In the genomic region with DNA sequence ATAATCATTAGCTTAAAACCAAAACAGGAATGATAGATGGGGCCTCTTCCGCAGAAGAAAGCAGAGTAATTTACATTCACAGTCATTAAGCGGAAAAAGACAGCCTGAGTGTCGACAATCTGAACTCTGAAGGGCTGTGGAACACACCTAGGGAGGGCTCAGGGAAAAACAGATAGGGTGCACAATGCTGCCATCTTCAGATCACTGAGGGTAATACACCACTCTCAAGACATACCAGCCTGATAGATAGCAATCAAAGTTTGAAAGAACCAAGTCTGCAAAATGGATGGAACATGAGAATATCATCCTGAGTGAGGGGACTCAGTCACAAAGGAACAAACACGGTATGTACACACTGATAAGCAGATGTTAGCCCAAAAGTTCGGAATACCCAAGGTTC, we compare ENCODE assay signal across 8 mouse cellular contexts.
A peak's percentile ranks its signal among the peaks of the same experiment; 100 is the strongest.
DNase-seq lines count a peak whose midpoint lies in the region; TF ChIP-seq lines count a peak whose summit lies in the region.

No protein-coding gene starts in this region.

- no peaks in the 10 kb centered on the region for H3K4me1 ChIP-seq in cortical plate, adult 2 months (ENCODE audit: control insufficient read depth, insufficient read depth, low read length)
- H3K4me1 ChIP-seq in lung, adult 2 months (ENCODE audit: control insufficient read depth, insufficient read depth, low read length), result no peaks in the 10 kb centered on the region

- DNase-seq in 416B (ENCODE audit: low read depth) (peak; percentile 70), MEL-GATA-1-ER (ENCODE audit: extremely low read depth, low read depth) (peak; percentile 25)
- peak; percentile 52 for DNase-seq in heart, postnatal 4 days
- DNase-seq in large intestine, adult 2 months (ENCODE audit: low read depth, low spot score), result peak; percentile 8
- DNase-seq in lung, adult 2 months, result no peak
- DNase-seq in retina, postnatal 7 days (ENCODE audit: low read depth, low spot score), result peak; percentile 62
- no peak for DNase-seq in B cell, adult 2 months

- H3K4me3 ChIP-seq in cortical plate, adult 2 months (ENCODE audit: insufficient read depth, low read length), result no peak overlapping the region
- no peak overlapping the region for H3K4me3 ChIP-seq in lung, adult 2 months (replicated peaks; ENCODE audit: extremely low read depth, low read depth, low read length)

- no peak overlapping the region for H3K27ac ChIP-seq in cortical plate, adult 2 months (ENCODE audit: insufficient read depth, low read length)

- peak; percentile 78 for TF ChIP-seq CTCF in cortical plate, adult 2 months (IDR thresholded peaks at IDR 0.05; ENCODE audit: extremely low read depth, insufficient read depth, low read length)
- TF ChIP-seq CTCF in lung, adult 2 months (IDR thresholded peaks at IDR 0.05; ENCODE audit: insufficient read depth, low read length), result peak; percentile 16; the same call in 1 of the 2 replicates

- 12% methylated on average over 5 of the region's 5 CpGs for WGBS in large intestine, adult 2 months
- WGBS in lung, adult 2 months, result 13% methylated on average over 5 of the region's 5 CpGs

- TF ChIP-seq POLR2A in cortical plate, adult 2 months (IDR thresholded peaks at IDR 0.05; ENCODE audit: extremely low read depth, insufficient read depth, low read length), result no peak
- TF ChIP-seq POLR2A in lung, adult 2 months (IDR thresholded peaks at IDR 0.05; ENCODE audit: borderline replicate concordance, extremely low read depth, low read depth, low read length), result no peak

Comparison
In these comparisons a context has a peak if more than half of its experiments do, and no peak if none do; other contexts are left out.
1. DNase-seq: peak in 416B (single experiment), MEL-GATA-1-ER (single experiment), heart, postnatal 4 days (single experiment), large intestine, adult 2 months (single experiment) and retina, postnatal 7 days (single experiment); none in lung, adult 2 months (single experiment) and B cell, adult 2 months (0 of 2).